Mouse (Mus musculus) hindbrain, embryonic 16.5 days (tissue): ENCODE results near the gene Tbc1d13. TPM values are rescaled to one million over a fixed set of nuclear protein-coding genes. Genes with fewer than 3 reads are reported as not detected.

Experiments used
- ATAC-seq: fragments of 200-750 bp; cut with Nextera tagmentation; 2 replicates; pipeline ENCODE4 v1.8.0; 2017; ENCODE audit warnings: moderate TSS enrichment, moderate library complexity
- H3K27ac ChIP-seq: fragments of 300-500 bp; sonication (generic); 2 replicates; pipeline ENCODE4 v1.5.1; 2014; ENCODE audit warnings: low read depth, mild to moderate bottlenecking, control low read depth, low read length, moderate library complexity
- H3K27me3 ChIP-seq: fragments of 300-500 bp; sonication (generic); replicated peaks from 2 replicates; pipeline ENCODE4 v1.6.1; 2014; ENCODE audit warnings: low read length; ENCODE audit not compliant: control insufficient read depth, insufficient read depth
- H3K36me3 ChIP-seq: fragments of 300-500 bp; sonication (generic); 2 replicates; pipeline ENCODE4 v1.6.1; 2014; ENCODE audit warnings: mild to moderate bottlenecking, low read length, moderate library complexity, mixed read lengths; ENCODE audit not compliant: control insufficient read depth, insufficient read depth
- H3K4me1 ChIP-seq: fragments of 300-500 bp; sonication (generic); 2 replicates; pipeline ENCODE4 v1.6.1; 2014; ENCODE audit warnings: low read depth, low read length; ENCODE audit not compliant: control insufficient read depth, insufficient read depth
- H3K4me2 ChIP-seq: fragments of 300-500 bp; sonication (generic); 2 replicates; pipeline ENCODE4 v1.6.1; 2014; ENCODE audit warnings: mild to moderate bottlenecking, low read length, control low read depth, moderate library complexity
- H3K4me3 ChIP-seq: fragments of 300-500 bp; sonication (generic); 2 replicates; pipeline ENCODE4 v1.5.1; 2014; ENCODE audit warnings: mild to moderate bottlenecking, low read length, control low read depth, moderate library complexity
- H3K9ac ChIP-seq: fragments of 300-500 bp; sonication (generic); 2 replicates; pipeline ENCODE4 v1.6.1; 2014; ENCODE audit warnings: low read depth, mild to moderate bottlenecking, control low read depth, low read length, moderate library complexity
- H3K9me3 ChIP-seq: fragments of 300-500 bp; sonication (generic); 2 replicates; pipeline ENCODE4 v1.6.1; 2014; ENCODE audit warnings: mild to moderate bottlenecking, low read length, moderate library complexity; ENCODE audit not compliant: control insufficient read depth
- WGBS: fragments of 180-500 bp; shearing (Covaris S2); extraction: QIAGEN DNeasy Blood & Tissue Kit; methylation state at CpG from one replicate; pipeline ENCODE4 v1.1.7; 2014; 5-methylcytosine and 5-hydroxymethylcytosine counted together
- polyA plus RNA-seq: library from polyadenylated mRNA; unstranded; fragments of >200 nt; fragmentation: Nextera tagmentation; extraction: Ambion mirVana; gene quantifications from 2 replicates; pipeline ENCODE4 v1.2.1, GENCODE M21; 2015

The Tbc1d13 gene
- polyA plus RNA-seq, 1 experiment from 2014 or later = 8.8 TPM

- no peaks in the 10 kb centered on the region for H3K36me3 ChIP-seq
- WGBS = 87% methylated on average over 5 of the region's 5 CpGs
- H3K9ac ChIP-seq = no peak overlapping the region
- H3K4me3 ChIP-seq = no peak overlapping the region
- no peaks in the 10 kb centered on the region for H3K9me3 ChIP-seq
- no peak overlapping the region for H3K27ac ChIP-seq
- no peak for ATAC-seq
- H3K27me3 ChIP-seq = no peaks in the 10 kb centered on the region
- H3K4me2 ChIP-seq = no peak overlapping the region
- peaks cover 4% of the 10 kb centered on the region for H3K4me1 ChIP-seq
Observed at GRCm38 (mm10) chr2:30200388-30200925, 66.9 kb downstream of the Tbc1d13 start.

Other genes with a start within 250 kb of the Tbc1d13 start
- 61.0 and 61.2 TPM in 2 replicates for gene Odf2, start 244.5 kb upstream of the Tbc1d13 start, polyA plus RNA-seq
- gene Gle1, start 198.3 kb upstream of the Tbc1d13 start, polyA plus RNA-seq = 59.6 and 66.0 TPM in 2 replicates
- gene Sptan1, start 168.2 kb upstream of the Tbc1d13 start, polyA plus RNA-seq = 234 and 268 TPM in 2 replicates
- 76.4 and 78.1 TPM in 2 replicates for gene Wdr34, start 84.9 kb upstream of the Tbc1d13 start, polyA plus RNA-seq
- 284 and 285 TPM in 2 replicates for gene Set, start 76.4 kb upstream of the Tbc1d13 start, polyA plus RNA-seq
- 1.6 and 2.1 TPM in 2 replicates for gene Pkn3, start 56.1 kb upstream of the Tbc1d13 start, polyA plus RNA-seq
- gene Zdhhc12, start 40.1 kb upstream of the Tbc1d13 start, polyA plus RNA-seq = 31.3 and 32.2 TPM in 2 replicates
- 10.4 and 11.3 TPM in 2 replicates for gene Zer1, start 9.2 kb upstream of the Tbc1d13 start, polyA plus RNA-seq
- 24.0 and 29.2 TPM in 2 replicates for gene Endog, start 37.7 kb downstream of the Tbc1d13 start, polyA plus RNA-seq
- gene Spout1, start 44.7 kb downstream of the Tbc1d13 start, polyA plus RNA-seq = 71.2 and 72.4 TPM in 2 replicates
- gene Kyat1, start 72.1 kb downstream of the Tbc1d13 start, polyA plus RNA-seq = 14.8 and 15.2 TPM in 2 replicates
- 53.6 and 56.9 TPM in 2 replicates for gene Lrrc8a, start 104.0 kb downstream of the Tbc1d13 start, polyA plus RNA-seq
- gene Gm28035, start 106.8 kb downstream of the Tbc1d13 start, polyA plus RNA-seq = 0.15 and 0.16 TPM in 2 replicates
- gene Phyhd1, start 132.5 kb downstream of the Tbc1d13 start, polyA plus RNA-seq = 5.9 and 7.0 TPM in 2 replicates
- not detected in 2 replicates for gene Gm28038, start 147.3 kb downstream of the Tbc1d13 start, polyA plus RNA-seq
- 44.9 and 45.8 TPM in 2 replicates for gene Dolk, start 152.6 kb downstream of the Tbc1d13 start, polyA plus RNA-seq
- gene Nup188, start 152.7 kb downstream of the Tbc1d13 start, polyA plus RNA-seq = 15.8 and 23.4 TPM in 2 replicates
- 208 and 221 TPM in 2 replicates for gene Sh3glb2, start 225.6 kb downstream of the Tbc1d13 start, polyA plus RNA-seq
- gene Miga2, start 230.5 kb downstream of the Tbc1d13 start, polyA plus RNA-seq = 38.2 and 39.7 TPM in 2 replicates